Mouse (Mus musculus) CH12.LX (cell line): ENCODE results near the gene Zbtb9. TPM values are rescaled to one million over a fixed set of nuclear protein-coding genes. Genes with fewer than 3 reads are reported as not detected.

Experiments used
- DNase-seq: peaks from one replicate; pipeline ENCODE4 v3.0.0-alpha.2; 2013; ENCODE audit errors: extremely low read depth
- H3K27ac ChIP-seq: 2 replicates; pipeline ENCODE4 v1.5.1; 2012; ENCODE audit warnings: low read depth, mild to moderate bottlenecking, control low read depth, moderate library complexity; ENCODE audit not compliant: insufficient read depth
- H3K27me3 ChIP-seq: replicated peaks from 2 replicates; pipeline ENCODE3; 2012; ENCODE audit warnings: inconsistent platforms
- H3K36me3 ChIP-seq, 2 experiments: replicated peaks in 1 of 2; 2 replicates each; pipeline versions ENCODE3 to v1.6.1; 2012; ENCODE audit warnings: inconsistent platforms in 1 of 2, low read length in 1 of 2, mild to moderate bottlenecking in 1 of 2, mixed read lengths in 1 of 2, moderate library complexity in 1 of 2; ENCODE audit not compliant: control insufficient read depth in 1 of 2, insufficient read depth in 1 of 2
- H3K4me1 ChIP-seq, 2 experiments: 2 replicates each; pipeline ENCODE4 v1.6.1; 2012; ENCODE audit warnings: inconsistent platforms in 1 of 2, moderate library complexity in 1 of 2; ENCODE audit not compliant: insufficient read depth in 2 of 2, control insufficient read depth in 1 of 2
- H3K4me2 ChIP-seq: 2 replicates; pipeline ENCODE4 v1.6.1; 2012; ENCODE audit warnings: low read depth, mild to moderate bottlenecking, control low read depth; ENCODE audit not compliant: poor library complexity, insufficient read depth, severe bottlenecking
- H3K4me3 ChIP-seq, 3 experiments: fragments of 150-350 bp in 1 of 3; sonication (generic) in 1 of 3; replicated peaks in 1 of 3; 2 replicates each; pipeline versions ENCODE3 to v1.5.1; 2011 to 2012; ENCODE audit warnings: low read depth in 2 of 3, low read length in 2 of 3, mild to moderate bottlenecking in 2 of 3, moderate library complexity in 2 of 3, control low read depth in 1 of 3, improper control_type of control experiment in 1 of 3, inconsistent platforms in 1 of 3, mixed read lengths in 1 of 3; ENCODE audit not compliant: poor library complexity in 1 of 3
- H3K79me2 ChIP-seq: replicated peaks from 2 replicates; pipeline ENCODE4 v1.6.1; 2012; ENCODE audit warnings: mild to moderate bottlenecking, moderate library complexity; ENCODE audit not compliant: control insufficient read depth, poor library complexity, insufficient read depth, severe bottlenecking; ENCODE audit errors: extremely low read depth
- H3K9ac ChIP-seq: 2 replicates; pipeline ENCODE4 v1.6.1; 2012; ENCODE audit warnings: low read depth, mild to moderate bottlenecking, control low read depth, moderate library complexity; ENCODE audit not compliant: insufficient read depth
- H3K9me3 ChIP-seq: replicated peaks from 2 replicates; pipeline ENCODE3; 2012; ENCODE audit warnings: low read length, inconsistent platforms, mixed read lengths
- MEF2A ChIP-seq: IDR thresholded peaks from 2 replicates; pipeline ENCODE4 v1.6.1; 2014; ENCODE audit warnings: low read depth, mild to moderate bottlenecking, inconsistent platforms, low read length, improper control_type of control experiment, borderline replicate concordance
- RCOR1 ChIP-seq: conservative IDR thresholded peaks from 2 replicates; pipeline ENCODE4 v1.6.1; 2012; ENCODE audit warnings: low read depth, mild to moderate bottlenecking, inconsistent platforms, low read length, improper control_type of control experiment
- UBTF ChIP-seq: IDR thresholded peaks from 2 replicates; pipeline ENCODE4 v1.6.1; 2012; ENCODE audit warnings: low read depth, mild to moderate bottlenecking, inconsistent platforms, low read length, improper control_type of control experiment, moderate library complexity
- dilution Hi-C: fragments of 300-500 bp; cut with MboI; formaldehyde crosslinking; loops from 2 replicates; pipeline ENCODE4 v1.14.3; 2020; ENCODE audit warnings: low sequenced_read_pairs; ENCODE audit not compliant: extremely low pct_unique_long_range_greater_than_20kb, extremely low pct_ligation_motif_present
- in situ Hi-C: fragments of 300-500 bp; cut with MboI; formaldehyde crosslinking; loops from 3 replicates; pipeline ENCODE4 v1.14.3; 2019; ENCODE audit warnings: low sequenced_read_pairs, low pct_ligation_motif_present, low pct_unique_long_range_greater_than_20kb, mixed read lengths
- polyA plus RNA-seq: library from polyadenylated mRNA; unstranded; fragments of >175 nt; gene quantifications from 2 replicates; pipeline ENCODE4 v1.2.1, GENCODE M21; 2012; ENCODE audit warnings: low read depth; ENCODE audit not compliant: insufficient read length
- total RNA-seq, 2 experiments: library from RNA; depleted of rRNA; stranded (reverse); fragments of 300-350 nt in 1 of 2; fragments of >200 nt in 1 of 2; gene quantifications; 2 replicates each; pipeline ENCODE4 v1.2.3; 2012 to 2014

The Zbtb9 gene
- total and polyA plus RNA-seq, 3 experiments, result 2.0 to 14.3 (median 8.1) TPM

- Histone ChIP-seq H3K27ac (peak overlapping the region; percentile 1; the same call in 1 of the 2 replicates), H3K4me3 (peak overlapping the region; percentile 62 to 70 (median 65)), H3K27me3 (no peaks in the 10 kb centered on the region), H3K79me2 (no peaks in the 10 kb centered on the region), H3K9ac (peak overlapping the region; percentile 10), H3K4me1 (peaks cover 6 to 42% of the 10 kb centered on the region in 2 experiments; a peak in 3 of 4 replicates), H3K36me3 (peaks cover 0 to 1% of the 10 kb centered on the region in 2 experiments), H3K4me2 (peak overlapping the region; percentile 83), H3K9me3 (peaks cover 2% of the 10 kb centered on the region)
- no peak for DNase-seq
- dilution Hi-C loops (no loop called here), in situ Hi-C loops (no loop called here)
- TF ChIP-seq MEF2A (no peak), UBTF (0 out of 2 replicates have a peak, but pooled peaks have one; percentile 9), RCOR1 (0 out of 2 replicates have a peak, but pooled peaks have one; percentile 26)
These were observed 84.6 kb downstream of the Zbtb9 start for GRCm38 (mm10) chr17:27057517-27058055.

Other genes with a start within 250 kb of the Zbtb9 start
- gene Bnip1, start 192.1 kb upstream of the Zbtb9 start, total RNA-seq (2012; rRNA removed), result 47.1 and 54.6 TPM in 2 replicates
- gene Bnip1, start 192.1 kb upstream of the Zbtb9 start, total RNA-seq (2014; rRNA removed), result 59.6 and 63.9 TPM in 2 replicates
- gene Bnip1, start 192.1 kb upstream of the Zbtb9 start, polyA plus RNA-seq, result 44.1 and 50.9 TPM in 2 replicates
- gene Nkx2-5, start 128.2 kb upstream of the Zbtb9 start, total RNA-seq (2012; rRNA removed), result not detected in 2 replicates
- gene Nkx2-5, start 128.2 kb upstream of the Zbtb9 start, total RNA-seq (2014; rRNA removed), result not detected in 2 replicates
- not detected in 2 replicates for gene Nkx2-5, start 128.2 kb upstream of the Zbtb9 start, polyA plus RNA-seq
- gene Kifc5b, start 56.1 kb upstream of the Zbtb9 start, total RNA-seq (2012; rRNA removed), result 19.1 and 22.2 TPM in 2 replicates
- gene Kifc5b, start 56.1 kb upstream of the Zbtb9 start, total RNA-seq (2014; rRNA removed), result 11.4 and 12.1 TPM in 2 replicates
- gene Kifc5b, start 56.1 kb upstream of the Zbtb9 start, polyA plus RNA-seq, result 26.9 and 32.0 TPM in 2 replicates
- 3.3 and 4.1 TPM in 2 replicates for gene Phf1, start 40.1 kb upstream of the Zbtb9 start, total RNA-seq (2012; rRNA removed)
- 1.5 and 1.7 TPM in 2 replicates for gene Phf1, start 40.1 kb upstream of the Zbtb9 start, total RNA-seq (2014; rRNA removed)
- 3.5 and 4.2 TPM in 2 replicates for gene Phf1, start 40.1 kb upstream of the Zbtb9 start, polyA plus RNA-seq
- 34.6 and 42.4 TPM in 2 replicates for gene Cuta, start 33.6 kb upstream of the Zbtb9 start, total RNA-seq (2012; rRNA removed)
- 26.8 and 30.5 TPM in 2 replicates for gene Cuta, start 33.6 kb upstream of the Zbtb9 start, total RNA-seq (2014; rRNA removed)
- 83.0 and 121 TPM in 2 replicates for gene Cuta, start 33.6 kb upstream of the Zbtb9 start, polyA plus RNA-seq
- 1.3 and 1.7 TPM in 2 replicates for gene Syngap1, start 31.9 kb upstream of the Zbtb9 start, total RNA-seq (2012; rRNA removed)
- gene Syngap1, start 31.9 kb upstream of the Zbtb9 start, total RNA-seq (2014; rRNA removed), result 0.34 TPM in 1 of 2 replicates, not detected in the other
- 2.4 and 3.1 TPM in 2 replicates for gene Syngap1, start 31.9 kb upstream of the Zbtb9 start, polyA plus RNA-seq
- gene Bak1, start 55.8 kb downstream of the Zbtb9 start, total RNA-seq (2012; rRNA removed), result 57.3 and 69.8 TPM in 2 replicates
- gene Bak1, start 55.8 kb downstream of the Zbtb9 start, total RNA-seq (2014; rRNA removed), result 61.8 and 62.9 TPM in 2 replicates
- gene Bak1, start 55.8 kb downstream of the Zbtb9 start, polyA plus RNA-seq, result 123 and 140 TPM in 2 replicates
- 8.3 and 11.3 TPM in 2 replicates for gene Itpr3, start 84.1 kb downstream of the Zbtb9 start, total RNA-seq (2012; rRNA removed)
- 2.5 TPM in 2 replicates for gene Itpr3, start 84.1 kb downstream of the Zbtb9 start, total RNA-seq (2014; rRNA removed)
- 8.5 and 9.5 TPM in 2 replicates for gene Itpr3, start 84.1 kb downstream of the Zbtb9 start, polyA plus RNA-seq
- 198 and 208 TPM in 2 replicates for gene Uqcc2, start 160.7 kb downstream of the Zbtb9 start, total RNA-seq (2012; rRNA removed)
- gene Uqcc2, start 160.7 kb downstream of the Zbtb9 start, total RNA-seq (2014; rRNA removed), result 240 and 277 TPM in 2 replicates
- 107 and 126 TPM in 2 replicates for gene Uqcc2, start 160.7 kb downstream of the Zbtb9 start, polyA plus RNA-seq
- 43.4 and 65.7 TPM in 2 replicates for gene Ip6k3, start 194.6 kb downstream of the Zbtb9 start, total RNA-seq (2012; rRNA removed)
- 25.9 and 26.3 TPM in 2 replicates for gene Ip6k3, start 194.6 kb downstream of the Zbtb9 start, total RNA-seq (2014; rRNA removed)
- 49.6 and 53.9 TPM in 2 replicates for gene Ip6k3, start 194.6 kb downstream of the Zbtb9 start, polyA plus RNA-seq
- 26.5 and 28.8 TPM in 2 replicates for gene Lemd2, start 231.3 kb downstream of the Zbtb9 start, total RNA-seq (2012; rRNA removed)
- 15.1 and 15.5 TPM in 2 replicates for gene Lemd2, start 231.3 kb downstream of the Zbtb9 start, total RNA-seq (2014; rRNA removed)
- 18.4 and 22.5 TPM in 2 replicates for gene Lemd2, start 231.3 kb downstream of the Zbtb9 start, polyA plus RNA-seq